Mouse (Mus musculus): ENCODE measurements around the gene Mphosph9.

DNA sequence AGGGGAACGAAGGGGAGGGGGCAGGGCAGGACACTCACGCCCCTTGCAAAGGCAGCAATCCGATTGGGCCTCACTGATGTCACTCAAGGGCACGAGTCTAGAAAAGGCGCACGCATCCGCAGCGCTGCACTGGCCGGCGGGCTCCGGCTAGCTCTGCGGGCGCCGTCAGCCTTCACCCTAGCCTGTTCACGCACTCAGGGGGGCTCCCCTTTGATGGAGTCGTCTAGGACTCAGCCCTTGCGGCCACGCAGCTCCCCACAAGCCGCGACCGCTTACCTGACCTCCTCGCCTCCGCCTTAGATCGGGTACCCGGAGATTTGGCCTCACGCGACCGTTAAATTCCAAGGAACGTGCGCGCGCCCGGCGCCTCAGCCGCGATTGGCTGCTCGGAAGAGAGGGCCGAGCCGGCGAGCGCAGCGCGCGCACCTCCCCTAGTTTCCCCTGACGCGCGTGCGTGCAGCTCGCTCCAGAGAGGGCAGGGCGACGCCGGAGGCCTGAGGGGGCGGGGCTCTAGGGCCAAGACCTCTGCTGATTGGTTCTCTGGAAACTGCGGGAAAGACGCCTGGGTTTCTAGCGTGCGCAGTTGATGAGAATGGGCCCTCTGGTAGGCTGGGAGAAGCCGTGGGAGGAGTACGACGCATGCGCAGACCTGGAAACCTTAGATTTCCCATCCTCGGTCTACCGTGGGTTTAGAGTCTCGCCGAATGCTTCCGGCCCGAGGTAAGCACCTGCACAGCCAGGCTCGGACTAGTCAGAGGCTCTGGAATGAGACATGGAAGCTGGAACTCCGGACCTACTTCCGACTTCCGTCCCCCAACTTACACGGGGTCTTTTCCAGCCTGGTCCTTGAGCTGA lies at the start of gene Mphosph9, which contains the start of gene 2810006K23Rik:
- TF ChIP-seq CTCF (IDR thresholded peaks at IDR 0.05; ENCODE audit: low read depth, low read length), result no peak
- peak; percentile 99 for TF ChIP-seq POLR2A (IDR thresholded peaks at IDR 0.05; ENCODE audit: extremely low read depth, insufficient read depth, low read length)

Measured in liver, adult 2 months (tissue).